Mouse (Mus musculus) liver, postnatal 0 days (tissue): ENCODE data around the gene Inppl1. TPM values are rescaled to one million over a fixed set of nuclear protein-coding genes. Genes with fewer than 3 reads are reported as not detected.

Source experiments
- ATAC-seq: fragments of 200-750 bp; cut with Nextera tagmentation; 2 replicates; pipeline ENCODE4 v1.8.0; 2017; ENCODE audit warnings: mild to moderate bottlenecking, moderate library complexity
- DNase-seq: peaks from one replicate; pipeline ENCODE4 v3.0.0-alpha.2; 2016
- H3K27ac ChIP-seq: fragments of 300-500 bp; sonication (generic); 2 replicates; pipeline ENCODE4 v1.5.1; 2014; ENCODE audit warnings: antibody characterized with exemption, moderate library complexity, mild to moderate bottlenecking, low read depth
- H3K27me3 ChIP-seq: fragments of 300-500 bp; sonication (generic); 2 replicates; pipeline ENCODE4 v1.6.1; 2014; ENCODE audit warnings: low read length, control low read depth, mixed read lengths; ENCODE audit not compliant: insufficient read depth
- H3K36me3 ChIP-seq: fragments of 300-500 bp; sonication (generic); replicated peaks from 2 replicates; pipeline ENCODE4 v1.6.1; 2014; ENCODE audit warnings: mild to moderate bottlenecking, control low read depth, low read length, moderate library complexity, mixed read lengths; ENCODE audit not compliant: insufficient read depth
- H3K4me1 ChIP-seq: fragments of 300-500 bp; sonication (generic); 2 replicates; pipeline ENCODE4 v1.6.1; 2014; ENCODE audit warnings: antibody characterized with exemption, mild to moderate bottlenecking, control low read depth; ENCODE audit not compliant: insufficient read depth
- H3K4me2 ChIP-seq: fragments of 300-500 bp; sonication (generic); 2 replicates; pipeline ENCODE4 v1.6.1; 2014; ENCODE audit warnings: low read depth, mild to moderate bottlenecking, low read length, moderate library complexity, mixed read lengths
- H3K4me3 ChIP-seq: fragments of 300-500 bp; sonication (generic); 2 replicates; pipeline ENCODE4 v1.5.1; 2014; ENCODE audit warnings: low read depth, low read length
- H3K9ac ChIP-seq: fragments of 300-500 bp; sonication (generic); replicated peaks from 2 replicates; pipeline ENCODE4 v1.6.1; 2014; ENCODE audit warnings: mild to moderate bottlenecking, moderate library complexity
- H3K9me3 ChIP-seq: fragments of 300-500 bp; sonication (generic); 2 replicates; pipeline ENCODE4 v1.6.1; 2016; ENCODE audit warnings: mild to moderate bottlenecking, control low read depth, low read length, mixed read lengths
- CTCF ChIP-seq: sonication (generic); IDR thresholded peaks from 2 replicates; pipeline ENCODE4 v1.5.1; 2016; ENCODE audit warnings: antibody characterized with exemption, low read depth
- EP300 ChIP-seq: IDR thresholded peaks from 2 replicates; pipeline ENCODE4 v1.6.1; 2016; ENCODE audit warnings: antibody characterized with exemption, low read depth, mild to moderate bottlenecking
- WGBS: fragments of 180-500 bp; shearing (Covaris S2); extraction: QIAGEN DNeasy Blood & Tissue Kit; methylation state at CpG from one replicate; pipeline ENCODE4 v1.1.7; 2014; ENCODE audit not compliant: insufficient replicate concordance; 5-methylcytosine and 5-hydroxymethylcytosine counted together
- polyA plus RNA-seq: library from polyadenylated mRNA; unstranded; fragments of >200 nt; fragmentation: Nextera tagmentation; extraction: Ambion mirVana; gene quantifications from 2 replicates; pipeline ENCODE4 v1.2.1, GENCODE M21; 2015

The Inppl1 gene
- polyA plus RNA-seq, 1 experiment from 2014 or later: 5.0 TPM

DNA sequence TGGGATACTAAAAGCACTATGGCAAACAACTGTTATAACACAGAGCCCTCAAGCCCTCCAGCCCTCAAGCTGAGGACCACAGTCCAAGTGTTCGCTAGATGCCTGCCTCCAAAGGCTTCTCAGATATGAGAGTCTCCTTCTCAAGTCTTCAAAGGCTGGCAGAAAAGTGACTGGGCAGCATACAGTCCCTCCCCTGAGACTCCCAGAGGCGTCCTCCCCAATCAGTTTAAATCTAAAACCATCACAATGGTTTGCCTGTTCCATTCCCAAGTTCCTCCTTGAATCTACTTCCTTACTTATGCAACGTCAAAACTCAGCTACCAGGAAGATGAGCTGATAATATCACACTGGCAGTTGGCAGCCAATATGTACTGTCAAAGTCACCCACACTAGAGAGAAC, 25.4 kb upstream of the Inppl1 start, which contains the start of gene Anapc15:
TSS of gene Anapc15 (plus strand) at position 301 of the 400 bp plus-strand sequence.
- Histone ChIP-seq H3K27ac (no peak within 1 kb of the TSS), H3K4me3 (no peak within 1 kb of the TSS), H3K9me3 (no peaks in the 10 kb centered on the region), H3K4me1 (no peaks in the 10 kb centered on the region), H3K27me3 (no peaks in the 10 kb centered on the region), H3K9ac (no peak within 1 kb of the TSS), H3K4me2 (no peak within 1 kb of the TSS), H3K36me3 (no peaks in the 10 kb centered on the region)
- DNase-seq: no peak
- no peak for TF ChIP-seq EP300
- no peak for TF ChIP-seq CTCF
- WGBS: 50% methylated on average over 3 of the region's 3 CpGs
- ATAC-seq: no peak

DNA sequence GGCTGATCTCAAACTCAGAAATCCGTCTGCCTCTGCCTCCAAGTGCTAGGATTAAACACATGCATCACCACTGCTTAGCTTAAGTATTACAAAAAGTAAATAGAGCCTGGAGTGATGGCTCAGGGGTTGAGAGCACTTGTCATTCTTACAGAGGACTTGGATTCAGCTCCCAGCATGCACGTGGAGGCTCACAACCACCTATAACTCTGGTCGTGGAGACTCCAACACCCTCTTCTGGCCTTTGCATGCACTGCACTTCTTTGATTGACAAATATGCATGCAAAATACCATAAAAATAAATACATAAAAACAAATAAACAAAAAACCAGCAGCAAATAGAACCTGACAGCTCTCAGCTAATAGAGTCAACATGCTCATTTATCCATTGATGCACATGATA, 24.3 kb upstream of the Inppl1 start:
- Histone ChIP-seq H3K4me1 (no peaks in the 10 kb centered on the region), H3K27me3 (no peaks in the 10 kb centered on the region), H3K4me3 (no peak overlapping the region), H3K27ac (no peak overlapping the region), H3K36me3 (no peaks in the 10 kb centered on the region), H3K9ac (no peak overlapping the region), H3K9me3 (no peaks in the 10 kb centered on the region), H3K4me2 (no peak overlapping the region)
- TF ChIP-seq EP300: no peak
- no peak for TF ChIP-seq CTCF
- whole genome bisulfite sequencing: 71% methylated on average over 3 of the region's 3 CpGs
- no peak for DNase-seq
- no peak for ATAC-seq

DNA sequence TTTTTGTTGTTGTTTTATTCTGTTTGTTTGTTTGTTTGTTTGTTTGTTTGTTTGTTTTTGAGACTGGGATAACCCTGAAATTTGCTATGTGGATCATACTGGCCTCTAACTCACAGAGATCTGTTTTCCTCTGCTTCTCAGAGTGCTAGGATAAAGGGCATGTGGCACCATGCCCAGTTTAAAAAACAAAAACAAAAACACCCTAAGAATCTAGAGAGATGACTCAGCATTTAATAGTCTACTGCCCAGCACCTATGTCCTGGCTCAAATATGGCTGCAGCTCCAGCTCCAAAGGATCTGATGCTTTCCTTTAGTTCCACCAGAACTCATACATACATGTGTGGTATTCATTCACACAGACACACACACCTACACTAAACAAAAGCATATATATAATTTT, 22.9 kb upstream of the Inppl1 start:
- H3K36me3 ChIP-seq: no peaks in the 10 kb centered on the region
- no peak for DNase-seq
- no peaks in the 10 kb centered on the region for H3K4me1 ChIP-seq

DNA sequence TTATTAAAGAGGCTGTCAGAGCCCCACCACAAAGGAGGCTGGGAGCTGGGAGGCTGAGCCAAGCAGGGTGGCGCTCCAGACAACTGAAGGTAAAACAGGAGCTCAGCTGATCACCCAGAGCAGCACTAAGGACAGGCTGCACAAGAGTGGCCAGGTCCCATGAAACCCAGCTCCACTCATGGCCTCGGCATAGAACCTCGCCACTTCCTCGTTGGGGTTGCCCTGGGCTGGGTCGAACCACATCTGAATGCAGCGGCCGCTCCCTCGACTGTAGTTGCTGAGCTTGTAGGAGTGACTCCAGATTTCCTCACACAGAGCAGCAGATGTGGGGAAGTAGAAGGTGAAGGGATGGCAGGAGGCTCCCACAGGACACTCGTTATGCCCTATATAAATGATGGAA, 20.3 kb upstream of the Inppl1 start:
- H3K27ac ChIP-seq: no peak overlapping the region

More for the DNA sequence above, 22.9 kb upstream of the Inppl1 start:
- ATAC-seq: no peak
- TF ChIP-seq EP300 (no peak), CTCF (no peak)
- Histone ChIP-seq H3K27ac (no peak overlapping the region), H3K4me3 (no peak overlapping the region), H3K27me3 (no peaks in the 10 kb centered on the region), H3K4me2 (no peak overlapping the region), H3K9me3 (no peaks in the 10 kb centered on the region), H3K9ac (no peak overlapping the region)

DNA sequence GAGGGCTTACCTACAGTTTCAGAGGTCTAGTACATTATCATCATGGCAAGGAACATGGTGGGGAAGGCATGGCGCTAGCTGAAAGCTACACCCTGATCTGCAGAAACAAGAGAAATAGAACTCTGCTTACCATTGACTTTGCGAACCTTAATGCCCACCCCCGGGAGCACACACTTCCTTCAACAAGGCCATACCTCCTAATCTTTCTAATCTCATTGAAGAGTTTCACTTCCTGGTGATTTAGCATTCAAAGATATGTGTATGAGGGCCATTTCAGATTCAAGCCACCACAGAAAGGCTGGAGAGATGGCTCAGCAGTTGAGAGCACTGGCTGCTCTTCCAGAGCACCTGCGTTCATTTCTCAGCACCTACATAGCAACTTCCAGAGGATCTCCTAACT, 19.1 kb upstream of the Inppl1 start, which contains the start of gene Folr2:
TSS of gene Folr2 (minus strand) at position 101 of the 400 bp plus-strand sequence.
- H3K4me2 ChIP-seq: no peak within 1 kb of the TSS
- no peaks in the 10 kb centered on the region for H3K36me3 ChIP-seq
- whole genome bisulfite sequencing: 73% methylated on average over 4 of the region's 4 CpGs
- TF ChIP-seq EP300 (no peak), CTCF (no peak)
- no peak within 1 kb of the TSS for H3K27ac ChIP-seq
- H3K4me1 ChIP-seq: 0 out of 2 replicates have a peak, but pooled peaks cover 2% of the 10 kb centered on the region
- H3K9me3 ChIP-seq: no peaks in the 10 kb centered on the region
- H3K4me3 ChIP-seq: no peak within 1 kb of the TSS
- ATAC-seq (no peak), DNase-seq (no peak)
- H3K27me3 ChIP-seq: no peaks in the 10 kb centered on the region
- no peak within 1 kb of the TSS for H3K9ac ChIP-seq

More for the DNA sequence above, 20.3 kb upstream of the Inppl1 start:
- 59% methylated on average over 9 of the region's 9 CpGs for WGBS
- no peak overlapping the region for H3K4me3 ChIP-seq
- ATAC-seq: no peak
- no peaks in the 10 kb centered on the region for H3K4me1 ChIP-seq
- no peaks in the 10 kb centered on the region for H3K36me3 ChIP-seq
- DNase-seq: no peak
- no peaks in the 10 kb centered on the region for H3K27me3 ChIP-seq
- no peaks in the 10 kb centered on the region for H3K9me3 ChIP-seq
- no peak for TF ChIP-seq CTCF
- TF ChIP-seq EP300: no peak
- no peak overlapping the region for H3K9ac ChIP-seq
- H3K4me2 ChIP-seq: no peak overlapping the region

DNA sequence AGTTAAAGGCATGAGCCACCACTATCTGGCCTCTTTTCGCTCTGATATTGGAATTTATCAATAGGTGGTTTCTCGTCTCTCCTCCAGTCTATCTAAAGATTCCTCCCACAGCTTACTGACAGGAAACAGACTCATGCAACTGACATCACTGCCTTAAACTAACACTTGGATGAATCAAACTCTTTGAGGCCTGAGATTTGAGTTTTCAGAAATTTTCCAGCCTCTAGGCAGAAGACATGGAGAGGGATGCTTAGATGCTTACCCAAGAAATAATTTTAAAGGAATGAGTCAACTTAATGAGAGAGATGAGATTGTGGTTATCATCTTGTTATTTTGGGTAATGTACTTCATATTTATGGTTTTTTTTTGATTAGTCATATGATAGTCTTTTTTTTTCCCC, 15.8 kb upstream of the Inppl1 start:
- no peak overlapping the region for H3K9ac ChIP-seq
- 54% methylated on average over 2 of the region's 2 CpGs for WGBS
- no peak overlapping the region for H3K4me2 ChIP-seq
- 0 out of 2 replicates have a peak, but pooled peaks cover 2% of the 10 kb centered on the region for H3K4me1 ChIP-seq
- DNase-seq: no peak
- no peak for ATAC-seq
- H3K36me3 ChIP-seq: no peaks in the 10 kb centered on the region
- no peaks in the 10 kb centered on the region for H3K9me3 ChIP-seq
- no peak for TF ChIP-seq CTCF
- no peak for TF ChIP-seq EP300
- H3K4me3 ChIP-seq: no peak overlapping the region
- H3K27ac ChIP-seq: no peak overlapping the region
- H3K27me3 ChIP-seq: no peaks in the 10 kb centered on the region

DNA sequence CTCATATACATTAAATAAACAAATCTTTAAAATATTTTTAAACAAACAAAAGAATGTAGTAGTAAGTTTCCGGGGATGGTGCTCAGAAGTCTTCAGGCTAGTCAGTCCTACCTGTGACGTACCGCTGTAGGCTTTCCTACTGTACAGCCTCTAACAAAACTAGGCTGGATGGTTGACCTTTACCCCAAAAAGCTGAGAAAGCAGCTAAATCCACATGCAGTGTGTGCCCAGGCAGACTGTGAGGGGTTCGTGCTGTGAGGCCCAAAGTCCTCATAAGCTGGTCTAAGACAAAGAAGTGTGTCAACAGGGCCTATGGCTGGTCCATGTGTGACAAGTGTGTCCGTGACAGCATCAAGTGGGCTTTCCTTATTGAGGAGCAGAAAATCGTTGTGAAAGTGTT, 14.8 kb upstream of the Inppl1 start:
- Histone ChIP-seq H3K9me3 (no peaks in the 10 kb centered on the region), H3K4me1 (0 out of 2 replicates have a peak, but pooled peaks cover 2% of the 10 kb centered on the region), H3K4me3 (no peak overlapping the region), H3K36me3 (no peaks in the 10 kb centered on the region), H3K27me3 (no peaks in the 10 kb centered on the region), H3K4me2 (no peak overlapping the region), H3K27ac (no peak overlapping the region), H3K9ac (no peak overlapping the region)
- TF ChIP-seq CTCF: no peak
- no peak for TF ChIP-seq EP300
- no peak for DNase-seq
- 0 out of 2 replicates have a peak, but pooled peaks have one; percentile 45 for ATAC-seq
- 76% methylated on average over 6 of the region's 6 CpGs for WGBS
